In genomic region chr9:45958851-45959250, GRCm38 (mm10) we compare ENCODE assay signal across 8 mouse cellular contexts. TPM values are rescaled to one million over a fixed set of nuclear protein-coding genes. Genes with fewer than 3 reads are reported as not detected.
A peak's percentile ranks its signal among the peaks of the same experiment; 100 is the strongest.
DNase-seq lines count a peak whose midpoint lies in the region; ATAC-seq and TF ChIP-seq lines count a peak whose summit lies in the region.

No protein-coding gene starts in this region.

- no peak for TF ChIP-seq CTCF in kidney, postnatal 0 days (IDR thresholded peaks at IDR 0.05; ENCODE audit: low read depth)
- TF ChIP-seq CTCF in brain, embryonic 14.5 days (IDR thresholded peaks at IDR 0.05; ENCODE audit: borderline replicate concordance, extremely low read depth, insufficient read depth, insufficient read length) = no peak

- 0 out of 2 replicates have a peak overlapping the region, but pooled peaks have one; percentile 10 for H3K27ac ChIP-seq in kidney, postnatal 0 days
- H3K27ac ChIP-seq in limb, embryonic 13.5 days = peak overlapping the region; percentile 45; the same call in 1 of the 2 replicates

- ATAC-seq in kidney, postnatal 0 days (replicated peaks; ENCODE audit: low FRiP score, low read depth) = no peak
- no peak for ATAC-seq in limb, embryonic 13.5 days (ENCODE audit: low FRiP score, low read depth)

- TF ChIP-seq POLR2A in brain, embryonic 14.5 days (IDR thresholded peaks at IDR 0.05; ENCODE audit: borderline replicate concordance, extremely low read depth, insufficient read depth, insufficient read length, poor library complexity, severe bottlenecking) = no peak

- H3K9ac ChIP-seq in kidney, postnatal 0 days (ENCODE audit: low read depth, low read length) = no peak overlapping the region
- H3K9ac ChIP-seq in limb, embryonic 13.5 days = no peak overlapping the region

- 54% methylated on average over 4 of the region's 4 CpGs for WGBS in kidney, postnatal 0 days
- WGBS in limb, embryonic 13.5 days = 47% methylated on average over 4 of the region's 4 CpGs

- no peaks in the 10 kb centered on the region for H3K9me3 ChIP-seq in kidney, postnatal 0 days (replicated peaks; ENCODE audit: low read length)
- H3K9me3 ChIP-seq in limb, embryonic 13.5 days = no peaks in the 10 kb centered on the region

- no peak overlapping the region for H3K4me2 ChIP-seq in kidney, postnatal 0 days (ENCODE audit: low read length)
- H3K4me2 ChIP-seq in limb, embryonic 13.5 days (replicated peaks) = no peak overlapping the region

- peaks cover 18% of the 10 kb centered on the region for H3K36me3 ChIP-seq in kidney, postnatal 0 days (ENCODE audit: insufficient read depth, low read length)
- H3K36me3 ChIP-seq in limb, embryonic 13.5 days = peaks cover 32% of the 10 kb centered on the region

- intact Hi-C loops in heart, postnatal 36 days (cut with DNase I) = no loop called here

- no peaks in the 10 kb centered on the region for H3K27me3 ChIP-seq in kidney, postnatal 0 days (ENCODE audit: insufficient read depth, low read length)
- no peaks in the 10 kb centered on the region for H3K27me3 ChIP-seq in limb, embryonic 13.5 days

- DNase-seq in heart, adult 11 months = peak; percentile 93
- DNase-seq in heart, postnatal 36 days = no peak
- no peak for DNase-seq in kidney, postnatal 0 days (ENCODE audit: low spot score)
- no peak for DNase-seq in kidney, postnatal 4 days
- DNase-seq in brain, embryonic 14.5 days (ENCODE audit: low read depth) = peak; percentile 43
- DNase-seq in frontal cortex, adult 2 months (ENCODE audit: extremely low spot score in 1 of 2, low spot score in 1 of 2) = no peak
- DNase-seq in layer of hippocampus, adult 9-10 months (ENCODE audit: low spot score) = no peak

- no peak overlapping the region for H3K4me3 ChIP-seq in kidney, postnatal 0 days (replicated peaks; ENCODE audit: low read depth, low read length)
- no peak overlapping the region for H3K4me3 ChIP-seq in limb, embryonic 13.5 days

- peaks cover 11% of the 10 kb centered on the region for H3K4me1 ChIP-seq in kidney, postnatal 0 days (replicated peaks; ENCODE audit: insufficient read depth, low read length)
- peaks cover 24% of the 10 kb centered on the region for H3K4me1 ChIP-seq in limb, embryonic 13.5 days

RNA-seq across cellular contexts. Expression of gene Sidt2, which starts 3.8 kb away (rescaled TPM):
- total RNA-seq in heart, postnatal 36 days (2021) = 10 to 100 TPM; 79.7 to 89.1 TPM
- 50.8 and 53.5 TPM in 2 replicates for polyA plus RNA-seq in kidney, postnatal 0 days (2015; fragmentation: Nextera tagmentation; extraction: Ambion mirVana)
- polyA plus RNA-seq in brain, embryonic 14.5 days (2012; rRNA removed) = 85.4 and 101 TPM in 2 replicates
- polyA plus RNA-seq in limb, embryonic 13.5 days (2015; fragmentation: Nextera tagmentation; extraction: Ambion mirVana) = 40.0 and 40.2 TPM in 2 replicates
- polyA plus RNA-seq in frontal cortex, adult 2 months (2012; rRNA removed) = 103 and 112 TPM in 2 replicates

RNA-seq across cellular contexts. Expression of gene Tagln, which starts 23.0 kb away (rescaled TPM):
- total RNA-seq in heart, postnatal 36 days (2021) = 10 to 100 TPM; 71.4 TPM
- polyA plus RNA-seq in kidney, postnatal 0 days (2015; fragmentation: Nextera tagmentation; extraction: Ambion mirVana) = 116 and 126 TPM in 2 replicates
- 5.7 and 7.3 TPM in 2 replicates for polyA plus RNA-seq in brain, embryonic 14.5 days (2012; rRNA removed)
- 17.3 and 19.1 TPM in 2 replicates for polyA plus RNA-seq in limb, embryonic 13.5 days (2015; fragmentation: Nextera tagmentation; extraction: Ambion mirVana)
- 15.4 and 21.4 TPM in 2 replicates for polyA plus RNA-seq in frontal cortex, adult 2 months (2012; rRNA removed)

RNA-seq across cellular contexts. Expression of gene Rnf214, which starts 52.1 kb away (rescaled TPM):
- 10 to 100 TPM; 35.1 to 36.0 TPM for total RNA-seq in heart, postnatal 36 days (2021)
- polyA plus RNA-seq in kidney, postnatal 0 days (2015; fragmentation: Nextera tagmentation; extraction: Ambion mirVana) = 36.0 and 36.4 TPM in 2 replicates
- 50.6 and 68.0 TPM in 2 replicates for polyA plus RNA-seq in brain, embryonic 14.5 days (2012; rRNA removed)
- polyA plus RNA-seq in limb, embryonic 13.5 days (2015; fragmentation: Nextera tagmentation; extraction: Ambion mirVana) = 66.7 and 70.6 TPM in 2 replicates
- 43.9 and 47.3 TPM in 2 replicates for polyA plus RNA-seq in frontal cortex, adult 2 months (2012; rRNA removed)

RNA-seq across cellular contexts. Expression of gene Pcsk7, which starts 52.6 kb away (rescaled TPM):
- total RNA-seq in heart, postnatal 36 days (2021) = 10 to 100 TPM; 13.5 to 15.6 TPM
- polyA plus RNA-seq in kidney, postnatal 0 days (2015; fragmentation: Nextera tagmentation; extraction: Ambion mirVana) = 18.2 and 19.7 TPM in 2 replicates
- 40.3 and 48.7 TPM in 2 replicates for polyA plus RNA-seq in brain, embryonic 14.5 days (2012; rRNA removed)
- polyA plus RNA-seq in limb, embryonic 13.5 days (2015; fragmentation: Nextera tagmentation; extraction: Ambion mirVana) = 21.8 and 23.5 TPM in 2 replicates
- polyA plus RNA-seq in frontal cortex, adult 2 months (2012; rRNA removed) = 26.8 and 31.3 TPM in 2 replicates

RNA-seq across cellular contexts. Expression of gene Pafah1b2, which starts 53.6 kb away (rescaled TPM):
- total RNA-seq in heart, postnatal 36 days (2021) = 10 to 100 TPM; 48.1 to 50.0 TPM
- 113 and 127 TPM in 2 replicates for polyA plus RNA-seq in kidney, postnatal 0 days (2015; fragmentation: Nextera tagmentation; extraction: Ambion mirVana)
- polyA plus RNA-seq in brain, embryonic 14.5 days (2012; rRNA removed) = 126 and 166 TPM in 2 replicates
- 201 and 218 TPM in 2 replicates for polyA plus RNA-seq in limb, embryonic 13.5 days (2015; fragmentation: Nextera tagmentation; extraction: Ambion mirVana)
- 99.0 and 106 TPM in 2 replicates for polyA plus RNA-seq in frontal cortex, adult 2 months (2012; rRNA removed)

Comparison
In these comparisons a context has a peak if more than half of its experiments do, and no peak if none do; other contexts are left out.
1. DNase-seq: peak in heart, adult 11 months (single experiment) and brain, embryonic 14.5 days (single experiment); none in heart, postnatal 36 days (0 of 2), kidney, postnatal 0 days (single experiment), kidney, postnatal 4 days (0 of 2), frontal cortex, adult 2 months (0 of 2) and layer of hippocampus, adult 9-10 months (single experiment).